Mouse (Mus musculus) spleen, postnatal 4 days (tissue): ENCODE results near the gene Cryba1.
"Not testable (repeated sequence)": the region's sequence is repeated elsewhere in the genome, so short reads cannot be mapped to it uniquely, and the experiment has no call there.

Experiments
- DNase-seq, 2 experiments: peaks; one replicate each; pipeline ENCODE4 v3.0.0; 2022; ENCODE audit warnings: low spot score in 2 of 2

Cryba1 gene

GRCm38 (mm10) chr11:77725183-77725582, at the start of gene Cryba1:
Gene Cryba1 (minus strand): TSS chr11:77725283.
- DNase-seq = peak in 1 of 2 experiments; percentile 41

DNA sequence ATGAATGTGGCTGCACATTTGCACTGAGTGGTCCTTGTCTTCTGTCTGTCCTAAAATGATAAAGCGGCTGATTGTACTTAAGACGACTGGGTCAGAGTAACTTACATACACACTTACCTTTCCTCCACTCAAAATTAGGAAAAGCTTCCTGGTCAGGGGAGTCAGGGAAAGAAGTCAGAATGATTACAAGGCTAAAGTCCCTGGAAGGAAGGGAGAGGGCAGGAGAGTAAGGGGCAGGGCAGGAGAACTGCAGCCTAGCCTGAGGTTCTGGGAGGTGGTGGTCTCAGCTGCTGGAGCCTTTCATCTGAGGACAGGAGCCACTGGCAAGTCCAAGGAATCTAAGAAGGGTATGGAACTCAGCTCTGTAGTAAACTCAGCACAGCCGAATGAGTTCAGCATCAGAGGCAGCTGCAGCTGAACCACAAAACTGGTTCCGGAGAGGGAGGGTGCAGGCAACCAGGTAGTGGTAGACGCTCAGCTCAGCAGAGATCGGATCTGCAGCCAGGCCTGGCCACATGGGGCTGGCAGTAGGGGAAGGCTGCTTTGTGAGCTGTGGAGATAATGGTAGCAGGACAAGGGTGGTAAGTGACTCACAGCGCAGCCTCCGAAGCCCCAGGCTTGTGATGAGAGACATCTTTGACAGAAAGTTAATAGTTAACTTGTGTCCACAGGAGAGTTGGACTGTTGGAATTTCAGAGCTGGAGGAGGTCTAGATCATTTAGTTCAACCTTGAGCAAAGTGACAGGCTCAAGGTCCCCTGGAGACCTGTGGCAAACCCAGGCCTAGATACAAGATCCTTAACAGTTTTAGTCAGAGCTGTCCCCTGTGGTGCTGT, 47.0 kb upstream of the Cryba1 start:
- DNase-seq = no peak

GRCm38 (mm10) chr11:77770346-77770745, 45.3 kb upstream of the Cryba1 start:
- DNase-seq = no peak

DNA sequence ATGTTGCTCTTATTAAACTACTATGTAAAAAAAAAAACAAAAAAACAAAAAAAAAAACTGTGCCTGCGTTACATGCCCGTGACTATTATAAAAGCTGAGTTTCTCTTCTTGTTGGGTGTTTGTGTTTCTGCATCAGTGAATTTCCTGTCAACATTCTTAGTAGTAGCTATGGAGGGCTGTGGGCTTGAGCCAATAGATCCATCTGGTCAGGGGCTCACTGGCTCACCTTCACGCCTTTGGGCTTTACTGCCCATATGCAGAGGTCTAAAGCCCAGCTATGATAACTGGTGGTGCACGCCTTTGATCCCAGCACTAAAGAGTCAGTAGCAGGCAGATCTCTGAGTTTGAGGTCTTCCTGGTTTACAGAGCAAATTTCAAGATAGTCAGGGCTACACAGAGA, 44.4 kb upstream of the Cryba1 start:
- DNase-seq = no peak

DNA sequence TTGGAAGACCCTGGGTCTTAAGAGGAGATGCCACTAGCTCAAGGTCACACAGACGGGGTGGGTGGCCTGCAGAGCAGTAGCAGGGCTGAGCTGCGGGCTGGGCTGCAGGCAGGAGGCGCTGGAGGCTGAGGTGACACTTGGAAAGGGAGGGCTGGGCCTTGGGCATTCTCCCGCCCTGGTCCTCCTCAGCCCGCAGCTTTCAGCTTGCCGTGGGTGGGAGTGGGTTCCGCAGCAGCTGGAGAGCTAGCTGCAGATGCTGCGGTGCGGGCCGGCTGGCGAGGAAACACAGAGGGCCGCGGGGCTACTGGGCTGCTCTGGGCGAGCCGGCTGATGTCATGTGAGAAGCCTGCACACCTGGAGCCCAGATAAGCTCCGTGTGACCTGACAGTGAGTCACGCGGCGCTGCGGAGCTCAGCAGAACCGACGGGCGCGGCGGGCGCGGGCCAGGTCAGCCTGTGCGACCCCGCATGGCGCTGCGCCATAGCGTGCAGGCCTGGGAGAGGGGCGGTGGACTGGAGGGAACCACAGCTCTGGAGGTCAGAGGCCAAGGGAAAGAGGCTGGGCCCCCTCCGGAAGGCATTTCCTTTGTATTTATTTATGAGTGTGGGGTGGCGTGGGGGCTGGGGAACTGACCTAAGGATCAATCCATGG, 41.4 kb upstream of the Cryba1 start:
- peak; percentile 63 to 83 for DNase-seq

DNA sequence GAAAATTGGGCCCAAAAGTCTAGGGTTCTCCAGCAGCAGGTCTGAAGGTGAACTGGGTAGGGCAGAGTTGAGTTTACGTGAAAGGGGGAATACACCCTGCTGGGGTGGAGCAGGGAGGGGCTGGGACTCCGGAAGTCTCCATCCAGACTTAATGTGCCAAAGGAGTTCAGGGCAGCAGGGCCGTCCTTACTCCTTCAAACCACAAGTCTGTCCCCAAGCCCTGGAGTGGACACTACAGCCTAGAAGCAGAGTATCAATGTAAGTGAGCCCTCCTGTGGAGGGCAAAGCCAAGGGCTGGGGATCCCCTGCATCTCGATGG, 40.3 kb upstream of the Cryba1 start:
- peak in 1 of 2 experiments; percentile 61 for DNase-seq

DNA sequence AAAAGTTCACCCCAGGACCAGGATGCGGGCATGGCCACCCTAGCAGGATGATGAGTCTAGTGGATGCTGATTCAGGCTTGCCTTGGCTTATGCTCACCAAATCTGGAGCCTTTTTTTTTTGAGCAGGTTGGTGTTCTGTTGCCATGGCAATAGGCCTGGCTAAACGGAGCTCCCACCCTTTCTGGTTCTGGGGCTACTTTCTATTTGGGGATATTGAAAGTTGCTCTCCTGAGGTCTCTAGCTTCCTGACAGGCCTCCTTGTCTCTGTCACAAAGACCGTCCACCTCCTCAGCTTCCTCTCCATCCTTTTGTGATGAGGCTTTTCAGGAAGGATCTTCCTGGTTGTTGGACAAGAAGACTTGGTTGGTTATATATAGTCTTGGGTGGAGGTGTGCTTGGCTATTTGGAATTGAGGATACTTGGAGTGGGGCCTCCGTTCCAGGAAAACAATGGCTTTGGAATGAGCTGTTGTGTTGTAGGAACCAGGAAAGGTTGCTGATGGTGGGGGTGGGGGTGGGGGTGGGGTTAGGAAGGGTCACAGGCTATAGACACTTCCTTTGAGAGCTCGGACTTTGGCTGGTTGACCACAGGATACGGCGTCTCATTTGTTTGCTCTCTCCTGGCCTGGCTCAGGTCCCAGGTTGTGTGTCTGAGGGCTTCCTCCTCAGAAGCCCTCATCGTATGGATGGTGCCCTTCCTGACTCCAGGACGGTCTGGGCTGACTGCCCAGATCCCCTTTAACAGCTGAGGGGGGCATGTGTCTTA, 39.8 kb upstream of the Cryba1 start:
- no peak for DNase-seq

DNA sequence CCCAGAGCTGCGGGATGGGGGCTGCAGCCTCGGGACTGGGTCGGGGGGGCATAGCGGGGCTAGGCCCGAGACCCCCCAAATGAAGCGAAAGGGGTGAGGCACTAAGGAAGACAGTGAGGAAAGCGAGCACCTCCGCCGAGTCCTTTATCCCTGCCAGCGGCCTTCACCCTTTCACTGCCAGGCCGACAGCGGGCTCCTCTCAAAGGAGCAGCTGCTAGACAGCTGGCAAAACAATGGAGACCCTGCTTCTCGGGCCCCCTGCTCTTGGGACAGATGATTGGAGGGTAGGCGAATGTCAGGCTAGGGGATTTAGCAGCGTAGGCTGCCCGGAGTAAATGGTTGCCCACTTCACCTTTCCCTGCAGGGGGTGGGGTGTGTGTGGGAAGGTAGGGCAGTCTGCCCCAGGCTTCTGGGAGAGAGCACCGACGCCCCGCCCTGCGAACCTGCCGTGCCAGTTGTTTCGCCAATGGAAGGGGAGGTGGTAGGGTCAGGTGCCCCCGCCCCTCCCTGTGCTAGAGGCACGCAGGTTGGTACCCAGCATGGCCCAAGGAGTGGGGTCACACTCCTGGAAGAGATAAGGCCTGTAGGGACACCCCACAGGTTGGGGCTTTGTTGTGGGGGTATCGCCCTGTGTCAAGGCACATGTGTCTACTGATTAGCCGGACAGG, 38.7 kb upstream of the Cryba1 start:
- peak; percentile 63 to 80 for DNase-seq

DNA sequence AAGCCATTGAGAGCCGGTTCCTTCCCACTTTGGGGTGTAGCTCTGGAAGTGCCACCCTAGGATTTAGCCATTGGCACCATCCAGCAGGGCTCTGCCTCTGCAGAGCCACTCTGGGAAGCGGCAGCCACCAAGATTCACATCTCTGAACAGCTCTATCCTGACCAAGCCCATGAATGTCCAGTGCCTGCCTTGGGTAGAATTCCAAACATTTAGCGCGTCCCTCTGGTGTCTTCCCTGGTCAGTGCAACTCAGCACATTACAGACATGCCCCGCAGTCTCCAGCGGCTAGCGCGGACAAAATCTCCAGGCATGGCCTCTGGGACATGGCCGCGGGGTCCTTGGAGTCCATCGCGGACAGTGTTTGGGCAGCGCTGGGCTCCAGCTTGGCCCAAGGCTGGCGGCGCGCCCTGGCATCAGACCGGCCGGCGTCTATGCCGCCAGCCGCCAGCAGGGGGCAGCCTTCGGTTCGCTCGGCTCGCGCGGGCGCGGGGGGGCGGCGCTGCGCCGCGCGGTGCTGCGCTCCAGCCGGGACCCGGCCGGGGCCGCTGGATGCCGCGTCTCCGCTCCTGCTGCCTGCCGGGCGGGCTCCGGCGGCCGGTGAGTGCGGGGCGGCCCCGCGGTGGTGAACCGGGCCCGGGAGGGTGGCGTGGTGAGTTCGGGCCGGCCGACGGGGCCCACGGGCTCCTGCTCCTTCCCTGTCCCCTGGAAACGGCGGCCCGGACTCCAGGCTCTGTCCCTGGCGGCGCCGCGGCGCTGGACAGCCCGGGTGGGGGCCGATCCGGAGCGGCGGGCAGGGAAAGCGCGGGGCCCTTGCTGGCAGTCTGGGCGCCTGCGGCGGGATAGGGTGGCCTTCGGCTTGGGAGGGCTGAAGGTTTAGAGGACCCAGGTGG, 37.9 kb upstream of the Cryba1 start, which contains the start of gene Myo18a:
Myo18a (plus strand) TSS at position 464 of the 890 bp plus-strand sequence.
- DNase-seq = peak; percentile 86 to 98

- no peak for DNase-seq
Observed at GRCm38 (mm10) chr11:77760031-77760430, 34.9 kb upstream of the Cryba1 start.

- no peak for DNase-seq
Observed at GRCm38 (mm10) chr11:77753469-77753868, 28.4 kb upstream of the Cryba1 start.

DNA sequence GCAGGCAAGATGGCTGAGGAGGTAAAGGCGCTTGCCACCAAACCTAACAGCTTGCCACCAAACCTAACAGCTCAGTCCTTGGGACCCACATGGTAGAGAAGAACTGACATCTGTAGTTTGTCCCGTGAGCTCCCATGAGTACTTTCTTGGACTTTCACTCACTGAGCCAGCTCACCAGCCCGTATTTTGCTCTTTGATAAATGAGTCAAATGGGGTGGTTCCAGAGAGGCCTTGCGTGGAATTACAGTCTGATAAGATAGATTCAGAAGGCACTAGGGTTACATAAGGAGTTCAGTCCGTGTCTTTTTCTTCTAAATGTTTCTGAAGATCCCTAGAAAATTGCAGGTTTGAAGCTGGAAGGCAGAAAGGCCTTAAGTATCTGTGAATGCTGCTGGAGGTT, 27.4 kb upstream of the Cryba1 start:
- DNase-seq = no peak

- DNase-seq = no peak
Observed at GRCm38 (mm10) chr11:77748996-77749395, 23.9 kb upstream of the Cryba1 start.

DNA sequence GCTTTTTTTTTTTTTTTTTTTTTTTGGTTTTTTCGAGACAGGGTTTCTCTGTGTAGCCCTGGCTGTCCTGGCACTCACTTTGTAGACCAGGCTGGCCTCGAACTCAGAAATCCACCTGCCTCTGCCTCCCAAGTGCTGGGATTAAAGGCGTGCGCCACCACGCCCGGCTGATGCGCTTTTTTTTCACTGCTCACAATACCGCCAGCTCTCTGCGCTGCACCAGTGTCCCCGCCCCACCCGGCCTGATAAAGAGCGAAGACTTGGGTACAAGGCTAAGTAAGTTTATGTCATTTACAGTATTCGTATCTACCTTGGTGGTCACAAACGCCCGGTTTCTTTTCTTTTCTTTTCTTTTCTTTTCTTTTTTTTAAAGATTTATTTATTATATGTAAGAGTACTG, 22.0 kb upstream of the Cryba1 start:
- not testable (repeated sequence) for DNase-seq

GRCm38 (mm10) chr11:77746652-77747051, 21.6 kb upstream of the Cryba1 start:
- no peak for DNase-seq

DNA sequence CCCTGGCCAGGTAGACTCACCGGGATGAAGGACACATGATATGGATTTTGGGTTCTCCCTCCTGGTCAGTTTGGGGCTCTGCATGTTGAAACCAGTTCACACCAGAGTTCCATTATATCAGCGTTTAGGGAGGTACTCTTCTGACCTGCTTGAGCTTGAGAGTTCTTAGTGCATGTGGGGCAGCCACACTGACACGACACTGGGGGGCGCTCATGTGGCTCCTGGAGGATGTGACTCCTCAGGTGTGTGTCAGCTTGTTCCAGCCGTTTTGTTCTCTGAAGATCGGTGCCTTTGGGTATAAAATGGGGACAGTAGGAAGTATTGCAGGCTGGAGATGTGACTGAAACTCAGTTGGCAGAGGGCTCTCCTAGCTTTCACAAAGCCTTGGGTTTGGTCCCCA, 18.9 kb upstream of the Cryba1 start:
- peak; percentile 45 to 75 for DNase-seq

DNA sequence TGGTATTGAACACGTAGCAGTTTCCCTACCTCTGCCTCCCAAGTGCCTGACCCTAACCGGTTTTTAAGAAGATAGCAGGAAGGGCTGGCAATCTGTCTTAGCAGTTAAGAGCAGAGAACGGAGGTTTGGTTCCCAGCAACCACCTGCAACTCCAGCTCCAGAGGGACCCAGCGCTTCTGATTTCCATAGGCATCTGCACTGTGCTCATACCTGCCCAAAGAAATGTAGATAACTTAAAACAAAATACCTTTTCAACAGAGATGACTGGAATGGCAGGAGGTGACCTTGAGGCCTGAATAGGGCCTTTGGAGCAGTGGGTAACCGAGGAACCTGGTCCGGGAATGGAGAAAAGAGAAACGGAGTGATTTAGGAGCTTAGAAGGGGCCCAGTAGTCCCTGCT, 13.5 kb upstream of the Cryba1 start:
- no peak for DNase-seq

GRCm38 (mm10) chr11:77737289-77737688, 12.2 kb upstream of the Cryba1 start:
- peak; percentile 75 to 90 for DNase-seq

DNA sequence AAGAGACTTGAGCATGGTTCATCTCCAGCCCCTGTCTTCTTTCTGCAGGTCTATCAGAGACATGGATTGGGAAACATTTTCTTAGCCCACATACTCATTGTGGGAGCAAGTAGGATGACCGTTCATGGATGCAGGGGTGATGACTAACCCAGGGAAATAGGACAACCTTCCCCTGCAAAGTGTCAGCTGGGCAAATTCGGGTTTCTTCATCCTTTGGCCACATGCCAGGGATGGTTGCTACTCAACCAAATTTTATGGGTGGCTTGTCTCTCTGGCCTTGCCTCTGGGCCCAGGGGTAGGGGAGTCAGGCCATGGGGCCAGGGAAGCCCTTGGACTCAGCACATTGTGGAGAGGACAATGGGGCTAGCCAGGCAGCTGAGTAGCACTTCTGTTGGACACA, 3.5 kb upstream of the Cryba1 start:
- no peak for DNase-seq

DNA sequence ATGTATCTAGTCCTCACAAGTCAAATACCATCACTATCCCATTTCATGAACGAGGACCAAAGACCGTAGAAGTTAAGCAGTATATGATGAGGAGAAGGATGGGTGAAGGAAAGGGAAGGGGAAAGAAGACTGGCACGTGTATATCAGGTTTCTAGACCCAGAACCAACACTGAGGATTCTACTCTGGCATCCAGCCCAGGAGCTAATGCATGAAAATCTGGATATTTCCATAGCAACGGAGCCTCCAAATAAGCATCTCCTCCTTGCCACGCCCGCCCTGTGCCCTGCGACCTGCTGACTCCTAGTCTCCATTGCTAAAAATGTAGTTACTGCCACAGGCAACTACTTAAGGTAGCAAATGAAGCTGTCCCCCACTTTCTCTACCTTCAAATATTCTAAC, 317 bp downstream of the Cryba1 start:
- peak in 1 of 2 experiments; percentile 48 for DNase-seq

DNA sequence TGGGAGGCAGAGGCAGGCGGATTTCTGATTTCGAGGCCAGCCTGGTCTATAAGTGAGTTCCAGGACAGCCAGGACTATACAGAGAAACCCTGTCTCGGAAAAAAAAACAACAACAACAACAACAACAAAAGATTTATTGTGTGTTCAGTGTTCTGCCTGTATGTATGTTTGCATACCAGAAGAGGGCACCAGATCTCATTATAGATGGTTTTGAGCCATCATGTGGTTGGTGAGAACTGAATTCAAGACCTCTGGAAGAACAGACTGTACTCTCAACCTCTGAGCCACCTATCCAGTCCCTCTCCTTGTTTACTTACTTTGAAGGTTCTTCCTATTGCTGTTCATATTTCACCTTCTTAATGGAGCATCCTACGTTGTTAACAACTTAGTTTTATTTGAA, 3.7 kb downstream of the Cryba1 start:
- no peak for DNase-seq
